Mouse (Mus musculus) bone marrow macrophage, adult 2 months (primary cell): ENCODE data around the gene Hapln2. TPM values are rescaled to one million over a fixed set of nuclear protein-coding genes. Genes with fewer than 3 reads are reported as not detected.

Experiments
- H3K27ac ChIP-seq: 2 replicates; pipeline ENCODE4 v1.5.1; 2012; ENCODE audit warnings: low read depth, low read length; ENCODE audit not compliant: insufficient read depth
- H3K4me1 ChIP-seq: 2 replicates; pipeline ENCODE4 v1.6.1; 2012; ENCODE audit warnings: low read length; ENCODE audit not compliant: control insufficient read depth, insufficient read depth
- H3K4me3 ChIP-seq: 2 replicates; pipeline ENCODE4 v1.5.1; 2012; ENCODE audit warnings: mild to moderate bottlenecking, low read length, moderate library complexity; ENCODE audit not compliant: insufficient read depth
- CTCF ChIP-seq: IDR thresholded peaks from 2 replicates; pipeline ENCODE4 v1.5.1; 2012; ENCODE audit warnings: low read depth, mild to moderate bottlenecking, low read length, moderate library complexity
- POLR2A ChIP-seq: IDR thresholded peaks from 2 replicates; pipeline ENCODE4 v1.6.1; 2012; ENCODE audit warnings: mild to moderate bottlenecking, low read depth, low read length, borderline replicate concordance
- polyA plus RNA-seq: library from polyadenylated mRNA; stranded (reverse); fragments of >200 nt; gene quantifications from 2 replicates; pipeline ENCODE4 v1.2.4, GENCODE M21; 2012; ENCODE audit not compliant: missing spikeins, insufficient read depth, insufficient read length

Gene Hapln2
- polyA plus RNA-seq, 1 experiment: not detected

DNA sequence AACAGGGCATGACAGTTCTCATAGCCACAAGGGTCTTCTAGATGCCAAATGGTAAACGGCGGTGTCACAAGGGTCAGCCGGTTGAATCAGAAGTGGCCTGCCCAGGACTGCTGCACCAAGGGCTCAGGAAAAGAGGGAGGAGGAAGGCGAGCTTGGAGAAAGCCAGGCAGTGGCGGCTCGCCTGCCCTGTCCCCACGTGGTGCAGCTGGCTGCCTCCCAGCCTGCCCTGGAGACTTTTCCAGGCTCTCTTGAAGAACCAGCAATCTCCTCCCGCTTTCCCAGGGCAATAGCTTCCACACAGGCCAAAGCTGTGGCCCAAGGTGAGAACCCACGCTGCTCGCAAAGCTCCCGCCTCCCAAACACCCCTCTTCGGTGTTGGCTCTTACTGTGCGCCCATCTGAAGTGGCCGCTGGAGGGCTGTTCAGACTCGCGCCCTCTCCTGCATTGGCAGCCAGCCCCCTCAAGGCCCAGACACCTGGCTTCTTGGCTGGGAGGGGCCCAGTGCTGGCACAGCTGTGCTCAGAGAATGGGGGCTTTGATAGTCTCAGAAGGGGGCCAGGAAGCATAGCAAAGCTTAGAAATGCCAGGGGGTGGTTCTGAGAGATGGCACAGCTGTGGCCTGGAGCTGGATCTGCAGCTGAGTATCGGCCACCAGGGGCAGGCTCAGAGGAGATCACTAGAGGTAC is 24.9 kb downstream of the Hapln2 start:
- Histone ChIP-seq H3K27ac (no peak overlapping the region), H3K4me3 (no peak overlapping the region), H3K4me1 (no peaks in the 10 kb centered on the region)
- TF ChIP-seq POLR2A: no peak
- no peak for TF ChIP-seq CTCF

- Histone ChIP-seq H3K4me1 (no peaks in the 10 kb centered on the region), H3K27ac (no peak overlapping the region), H3K4me3 (no peak overlapping the region)
- no peak for TF ChIP-seq POLR2A
- no peak for TF ChIP-seq CTCF
These were observed 26.4 kb downstream of the Hapln2 start for GRCm38 (mm10) chr3:88000816-88001595.

- no peak for TF ChIP-seq CTCF
- no peak for TF ChIP-seq POLR2A
- Histone ChIP-seq H3K27ac (no peak within 1 kb of the TSS), H3K4me3 (peak within 1 kb of the TSS; percentile 10; the same call in 1 of the 2 replicates), H3K4me1 (no peaks in the 10 kb centered on the region)
These were observed 27.2 kb downstream of the Hapln2 start, which contains the start of gene Bcan for GRCm38 (mm10) chr3:88000181-88000580. TSS of gene Bcan (minus strand) at chr3:88000230.

DNA sequence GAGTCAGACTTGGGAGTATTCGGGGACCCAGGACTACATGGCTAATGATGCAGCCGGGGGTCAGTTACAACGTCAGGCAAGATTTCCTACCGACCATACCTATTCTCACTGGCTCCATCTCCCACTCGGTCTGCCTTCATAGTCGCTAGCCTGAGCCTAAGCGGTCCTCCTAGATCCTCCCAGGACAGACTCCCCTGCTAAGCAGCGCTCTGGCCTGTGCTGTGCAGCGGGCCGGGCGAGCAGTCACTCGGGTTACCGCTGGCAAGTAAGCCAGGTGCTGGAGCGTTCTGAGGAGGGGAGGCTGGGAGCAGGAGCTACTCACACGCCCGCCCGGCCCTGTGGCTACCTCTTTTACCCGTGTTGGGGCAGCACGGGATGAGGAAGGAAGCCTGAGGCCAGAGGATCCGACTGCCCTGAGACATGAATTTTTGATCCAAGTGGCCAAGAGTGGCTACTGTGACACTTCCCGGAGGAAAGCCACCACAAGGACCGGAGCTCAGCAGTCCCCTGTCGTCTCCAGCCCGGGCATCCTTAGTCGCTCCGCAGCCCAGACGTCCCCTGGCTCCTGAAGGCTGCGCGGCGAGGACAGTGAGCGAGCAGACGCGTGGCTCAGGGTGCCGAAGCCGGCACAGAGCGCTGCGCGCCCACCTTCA is 28.0 kb downstream of the Hapln2 start:
- H3K4me3 ChIP-seq: no peak overlapping the region
- no peaks in the 10 kb centered on the region for H3K4me1 ChIP-seq
- no peak for TF ChIP-seq POLR2A
- TF ChIP-seq CTCF: no peak
- no peak overlapping the region for H3K27ac ChIP-seq

DNA sequence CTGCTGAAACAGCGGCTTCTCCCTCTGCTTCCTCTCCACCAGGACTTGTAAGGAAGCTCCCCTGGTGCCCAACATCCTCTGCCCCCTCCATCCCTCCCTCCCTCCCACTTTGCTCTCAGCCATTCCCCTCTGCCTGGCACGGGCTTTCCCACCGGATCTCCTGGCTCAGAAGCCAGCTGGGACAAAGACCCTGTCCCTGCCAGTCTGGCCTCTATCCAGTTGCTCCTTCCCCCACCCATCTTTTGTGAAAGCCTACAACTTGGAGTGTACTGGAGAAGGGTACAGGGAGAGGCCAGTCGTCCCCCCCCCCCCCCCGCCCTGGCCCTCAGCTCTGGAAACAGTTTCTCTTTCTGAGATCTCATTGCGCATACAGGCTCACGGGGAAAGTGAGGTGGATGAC is 28.6 kb downstream of the Hapln2 start:
- Histone ChIP-seq H3K27ac (no peak overlapping the region), H3K4me3 (no peak overlapping the region), H3K4me1 (no peaks in the 10 kb centered on the region)
- TF ChIP-seq POLR2A: no peak
- no peak for TF ChIP-seq CTCF

DNA sequence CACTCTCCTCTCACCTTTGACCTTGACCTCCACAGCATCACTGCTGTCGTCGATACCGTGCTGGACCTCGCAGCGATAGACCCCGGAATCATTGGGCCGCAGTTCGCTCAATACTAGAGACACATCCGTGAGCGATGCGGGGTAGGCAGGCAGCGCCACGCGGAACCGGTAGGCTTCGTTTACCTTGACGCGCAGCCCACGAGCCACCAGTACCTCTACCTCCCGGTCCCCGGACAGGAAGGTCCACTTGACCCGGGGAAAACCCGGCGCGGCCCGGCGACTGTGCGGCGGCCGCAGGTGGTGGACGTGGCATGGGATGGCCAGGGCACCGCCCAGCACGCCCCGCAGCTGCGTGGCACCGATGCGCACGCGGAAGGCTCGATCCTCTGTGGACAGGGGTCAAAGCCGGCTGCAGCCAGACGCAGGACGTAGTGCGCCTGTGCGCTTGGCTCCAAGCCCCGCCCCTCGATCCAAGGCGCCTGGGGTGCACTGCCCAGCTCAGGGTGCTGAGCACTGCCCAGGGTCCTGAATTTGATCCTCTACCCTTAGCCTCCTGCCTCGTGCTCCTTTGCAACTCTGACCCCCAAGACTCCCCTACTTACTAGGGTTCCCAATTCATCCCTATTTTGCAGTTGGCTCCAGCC is 30.3 kb downstream of the Hapln2 start:
- H3K4me1 ChIP-seq: no peaks in the 10 kb centered on the region
- TF ChIP-seq POLR2A (no peak), CTCF (no peak)
- H3K4me3 ChIP-seq: peak overlapping the region; percentile 22; the same call in 1 of the 2 replicates
- no peak overlapping the region for H3K27ac ChIP-seq

DNA sequence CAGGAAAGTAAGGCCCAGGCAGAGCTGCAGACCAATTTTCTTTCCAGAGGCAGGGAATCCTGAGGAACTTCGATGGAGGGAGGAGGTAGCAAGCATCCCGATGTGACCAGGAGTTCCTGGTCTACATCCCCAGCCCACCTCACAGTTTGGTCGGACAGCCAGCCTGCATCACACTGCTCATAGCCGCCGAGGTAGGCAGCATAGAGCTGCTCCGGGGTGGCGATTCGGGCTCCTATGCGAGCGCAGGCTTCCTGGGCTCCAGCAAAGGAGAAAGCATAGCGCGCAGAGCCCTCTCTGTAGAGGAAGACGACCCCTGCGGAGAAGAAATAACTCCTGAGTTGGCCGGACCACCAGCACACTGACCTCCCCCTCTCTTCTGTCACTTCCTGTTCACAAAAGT is 31.0 kb downstream of the Hapln2 start:
- H3K4me1 ChIP-seq: no peaks in the 10 kb centered on the region
- TF ChIP-seq POLR2A (no peak), CTCF (no peak)
- no peak overlapping the region for H3K27ac ChIP-seq
- H3K4me3 ChIP-seq: no peak overlapping the region

DNA sequence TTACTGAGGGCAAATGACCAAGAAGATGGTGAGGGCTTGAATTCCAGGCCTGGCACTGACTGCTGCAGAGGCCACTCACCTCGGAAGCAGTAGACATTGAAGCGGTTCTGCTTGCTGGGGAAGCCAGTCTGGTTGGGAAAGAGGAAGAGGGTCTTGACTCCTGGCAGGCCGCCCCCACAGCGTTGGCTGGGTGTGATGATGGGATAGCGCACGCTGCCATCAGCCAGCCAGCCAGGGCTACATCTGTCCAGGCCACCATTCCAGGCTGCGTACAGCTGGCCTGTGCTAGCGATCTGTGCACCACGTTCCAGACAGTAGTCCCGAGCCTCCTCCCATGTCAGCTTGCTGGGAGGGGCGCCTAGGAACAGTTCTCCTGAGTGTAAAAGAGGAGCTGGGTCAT is 32.1 kb downstream of the Hapln2 start:
- TF ChIP-seq POLR2A (no peak), CTCF (no peak)
- no peak overlapping the region for H3K4me3 ChIP-seq
- H3K27ac ChIP-seq: no peak overlapping the region
- H3K4me1 ChIP-seq: no peaks in the 10 kb centered on the region

DNA sequence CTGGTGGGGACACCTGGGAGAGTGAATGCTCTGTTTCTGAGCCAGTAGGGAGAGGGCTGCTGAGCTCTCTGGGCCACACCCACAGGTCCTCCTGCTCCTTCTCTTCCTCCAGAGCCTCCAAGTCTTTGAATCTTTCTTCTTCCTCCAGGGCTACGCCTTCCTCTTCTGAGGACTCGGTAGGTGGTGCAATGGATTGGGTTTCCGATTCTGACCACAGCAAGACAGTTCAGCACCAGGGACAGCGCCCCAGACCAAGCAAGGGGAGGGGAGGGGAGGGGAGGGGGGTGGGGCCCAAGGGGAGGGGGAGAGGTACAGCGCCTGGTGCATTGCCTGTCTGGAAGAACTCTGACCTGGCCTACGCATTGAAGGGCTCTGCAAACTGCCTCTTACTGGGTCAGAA is 33.9 kb downstream of the Hapln2 start:
- no peak overlapping the region for H3K27ac ChIP-seq
- TF ChIP-seq POLR2A: no peak
- TF ChIP-seq CTCF: no peak
- peaks cover 2% of the 10 kb centered on the region; the same call in 1 of the 2 replicates for H3K4me1 ChIP-seq
- no peak overlapping the region for H3K4me3 ChIP-seq
